Mouse (Mus musculus) spleen, embryonic (tissue): Measurements from ENCODE around the gene Olfr27.

ENCODE experiments used
- CTCF ChIA-PET: fragments of 350-600 bp; sonication (Branson Sonifier 250); formaldehyde crosslinking; loops from one replicate; lab custom pipeline; 2022; lab: Charles Lee

The Olfr27 gene

DNA sequence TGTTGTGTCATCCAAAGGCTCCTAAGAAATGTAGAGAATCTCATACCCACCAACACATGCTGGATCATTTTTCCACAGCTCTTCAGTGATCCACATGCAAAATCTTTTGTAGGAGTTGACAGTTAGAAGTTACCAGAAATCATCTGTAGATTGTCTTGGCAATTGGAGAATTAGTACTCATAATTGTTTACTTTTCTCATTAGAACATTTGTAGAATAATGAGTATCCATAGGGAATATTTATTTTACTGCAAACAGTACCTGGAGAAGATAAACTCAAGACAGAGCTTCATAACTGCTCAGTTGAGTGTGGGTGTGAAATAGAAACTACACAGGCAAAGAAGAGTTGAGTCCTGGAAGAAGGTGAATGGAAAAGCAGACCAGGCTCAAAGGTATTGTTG, at the start of gene Olfr27:
Gene Olfr27 (plus strand): TSS at position 301 of the 400 bp plus-strand sequence.
- CTCF ChIA-PET: no interaction called here

GRCm38 (mm10) chr9:39078787-39079186, 49.1 kb upstream of the Olfr27 start, which contains the start of gene Olfr938:
Gene Olfr938, minus strand, starts transcription at chr9:39078887.
- CTCF ChIA-PET: no interaction called here

DNA sequence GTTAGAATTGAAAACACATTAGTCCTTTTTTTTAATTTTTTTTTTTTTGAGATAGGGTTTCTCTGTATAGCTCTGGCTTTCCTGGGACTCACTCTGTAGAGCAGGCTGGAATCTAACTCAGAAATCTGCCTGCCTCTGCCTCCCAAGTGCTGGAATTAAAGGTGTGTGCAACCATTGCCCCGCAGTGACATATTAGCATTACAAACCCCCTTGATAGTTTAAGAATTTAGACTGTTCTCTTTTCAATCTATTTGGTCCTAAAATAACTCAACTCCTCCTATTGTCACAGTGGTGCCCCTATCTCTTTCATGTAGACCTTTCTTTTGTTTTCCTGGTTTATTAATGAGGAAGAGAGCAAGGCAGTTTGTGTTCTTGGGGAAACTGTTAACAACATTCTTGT, 605 bp upstream of the Olfr27 start:
- CTCF ChIA-PET: no interaction called here

DNA sequence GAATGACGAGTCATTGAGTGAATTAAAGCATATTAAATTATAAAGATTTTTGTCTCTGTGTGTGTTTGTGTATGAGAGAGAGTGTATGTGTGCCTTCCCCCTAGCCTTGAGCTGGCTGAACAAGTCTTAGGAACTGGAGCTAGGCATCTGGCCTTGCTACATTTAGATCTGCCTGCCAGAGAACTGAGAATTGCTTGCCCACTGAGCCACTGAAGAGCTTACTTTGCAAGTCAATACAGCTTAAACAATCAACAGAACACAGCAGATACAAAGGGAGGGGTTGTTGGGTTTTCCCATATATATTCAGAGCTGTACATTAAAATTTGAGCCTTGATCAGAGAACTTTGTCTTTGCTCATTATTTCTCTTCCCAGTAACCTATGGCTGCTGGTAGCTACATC, 24.5 kb downstream of the Olfr27 start:
- CTCF ChIA-PET: no interaction called here

DNA sequence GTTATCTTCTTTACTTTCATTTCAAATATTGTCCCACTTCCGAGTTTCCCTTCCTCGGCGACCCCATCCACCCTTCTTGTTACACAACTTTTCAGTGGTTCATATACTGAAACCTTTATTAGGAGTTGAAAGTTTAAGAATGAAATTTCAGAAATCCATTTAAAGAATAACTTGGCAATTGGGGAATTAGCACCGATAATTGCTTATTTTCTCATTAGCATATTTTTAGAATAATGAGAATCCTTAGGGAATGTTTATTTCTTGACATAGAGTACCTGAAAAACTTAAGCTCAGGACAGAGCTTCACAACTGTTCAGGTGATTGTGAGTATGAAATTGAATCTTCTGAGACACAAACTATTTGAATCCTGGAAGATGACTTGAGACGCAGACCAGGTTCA, 38.1 kb downstream of the Olfr27 start, which contains the start of gene Olfr943:
Gene Olfr943 (plus strand): TSS at position 301 of the 400 bp plus-strand sequence.
- CTCF ChIA-PET: no interaction called here
